Mouse (Mus musculus) gastrocnemius, postnatal 36 days (tissue): ENCODE measurements around the gene Btbd1. TPM values are rescaled to one million over a fixed set of nuclear protein-coding genes. Genes with fewer than 3 reads are reported as not detected.

Experiments
- DNase-seq, 2 experiments: peaks; one replicate each; pipeline ENCODE4 v3.0.0; 2022
- intact Hi-C: fragments of 180-260 bp; cut with DNase I; formaldehyde crosslinking; loops from one replicate; pipeline ENCODE4 v1.15.1; 2025
- total RNA-seq, 2 experiments: library from RNA; stranded (reverse); gene quantifications; 2 replicates each; pipeline ENCODE4 v1.2.3; 2021

Gene Btbd1
- total RNA-seq, 2 experiments from 2014 or later = 121 to 158 TPM

- DNase-seq = no peak
- intact Hi-C loops = loop anchor here (5.0 kb wide), 1 partner anchor 37 kb away; no protein-coding TSS in a partner anchor
Observed at GRCm38 (mm10) chr7:81825381-81825780, 3.9 kb downstream of the Btbd1 start.

- intact Hi-C loops = loop anchor here (5.0 kb wide), 1 partner anchor 37 kb away; no protein-coding TSS in a partner anchor
- no peak for DNase-seq
Observed at GRCm38 (mm10) chr7:81824906-81825305, 4.3 kb downstream of the Btbd1 start.

DNA sequence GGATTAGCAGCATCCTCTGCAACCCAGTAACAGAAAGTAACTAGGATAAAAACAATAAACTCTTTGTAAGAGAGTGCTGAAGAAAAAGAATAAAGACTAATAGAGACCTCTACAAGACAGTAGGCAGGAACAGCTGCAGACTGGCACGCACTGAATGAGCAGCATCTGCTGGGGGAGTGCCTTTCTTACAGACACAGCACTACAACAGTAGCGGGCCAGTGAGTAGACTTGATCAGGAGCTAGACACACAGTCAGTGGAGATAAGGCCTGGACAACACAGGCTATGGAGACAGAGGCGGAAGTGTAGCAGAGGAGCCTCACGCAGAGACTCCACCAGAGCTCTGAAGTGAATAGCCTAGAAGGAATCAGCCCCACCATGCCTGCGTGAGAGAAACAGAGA, 23.2 kb downstream of the Btbd1 start:
- no peak for DNase-seq
- intact Hi-C loops = no loop called here

DNA sequence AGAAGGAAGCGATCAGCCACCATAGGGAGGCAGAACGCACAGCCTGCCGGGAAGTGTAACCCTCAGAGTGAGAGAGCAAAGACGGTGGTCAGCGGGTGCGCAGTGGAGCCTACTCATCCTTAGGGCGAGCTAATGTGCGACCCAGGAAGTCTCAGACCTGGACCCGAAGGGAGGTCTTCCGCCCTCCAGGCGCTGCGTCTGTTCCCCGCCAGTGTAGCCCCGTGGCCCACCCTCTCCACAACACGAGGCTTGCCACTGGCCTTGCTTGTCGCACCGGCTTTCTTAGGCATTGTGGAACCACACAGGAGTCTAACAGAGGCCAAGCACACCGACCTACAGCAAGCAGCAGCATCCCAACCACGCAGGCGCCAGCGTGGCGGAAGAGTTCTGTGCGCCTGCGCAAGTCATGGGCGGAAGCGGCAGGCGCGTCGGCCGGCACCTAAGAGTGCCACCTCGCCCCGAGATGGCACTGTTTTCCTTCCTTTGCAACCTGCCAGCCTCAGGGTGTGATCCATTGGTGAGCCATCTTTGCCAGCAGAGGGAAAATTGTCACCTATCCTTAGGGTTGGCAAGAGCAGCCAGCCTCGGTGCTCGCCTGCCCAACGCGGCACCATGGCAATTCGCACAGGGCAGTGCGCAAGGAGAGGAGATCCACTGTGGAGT, 40.0 kb downstream of the Btbd1 start, which contains the start of gene 3110040N11Rik:
Gene 3110040N11Rik, minus strand, starts transcription at position 384 of the 663 bp plus-strand sequence.
- intact Hi-C loops = loop anchor here (1.0 to 10.0 kb wide), 4 partner anchors 78 to 476 kb away; no protein-coding TSS in a partner anchor
- DNase-seq = peak; percentile 69 to 72

DNA sequence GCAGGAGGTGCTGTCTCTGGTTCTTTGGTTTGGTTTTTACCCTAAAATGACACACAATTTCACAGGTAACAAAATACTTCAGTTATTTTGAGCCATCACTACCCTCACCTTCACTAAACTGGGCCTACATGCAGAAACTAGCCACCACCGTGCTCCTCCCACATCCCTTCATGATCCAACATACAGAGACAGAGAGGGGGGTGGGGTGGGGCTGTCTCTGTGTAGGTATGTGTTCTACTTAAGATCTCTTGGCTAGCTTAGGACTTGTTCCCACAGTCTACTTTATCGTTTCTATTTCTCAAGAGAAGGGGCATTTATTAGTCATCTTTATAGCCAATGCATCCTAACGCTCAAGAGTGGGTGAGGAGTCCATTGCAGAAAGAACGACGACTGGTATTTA, 40.7 kb downstream of the Btbd1 start:
- no peak for DNase-seq
- intact Hi-C loops = loop anchor here (5.0 to 10.0 kb wide), 3 partner anchors 79 to 476 kb away; no protein-coding TSS in a partner anchor

DNA sequence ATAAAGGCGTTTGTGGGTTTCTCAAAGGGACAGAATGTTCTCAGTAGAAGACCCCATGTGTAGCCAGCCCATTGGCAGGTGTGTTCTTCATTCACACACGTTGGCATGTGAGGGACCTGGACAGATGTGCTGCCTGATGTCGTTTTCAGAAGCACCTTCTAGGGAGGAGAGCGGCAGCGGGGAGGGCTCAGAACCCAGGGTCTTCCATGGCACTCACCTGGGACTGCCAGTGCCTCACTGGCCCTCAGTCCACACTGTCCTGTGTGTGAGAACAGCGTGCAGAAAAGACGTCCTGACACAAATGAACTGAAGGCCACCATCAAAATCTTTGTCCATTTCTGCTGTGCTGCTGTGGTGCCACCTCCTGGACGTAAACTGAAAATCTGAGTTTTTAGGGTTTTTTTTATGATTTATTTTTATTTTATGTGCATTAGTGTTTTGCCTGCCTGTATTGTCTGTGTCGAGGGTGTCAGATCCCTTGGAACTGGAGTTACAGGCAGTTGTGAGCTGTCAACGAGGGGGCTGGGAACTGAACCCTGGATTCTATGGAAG, 51.5 kb downstream of the Btbd1 start:
- no peak for DNase-seq
- intact Hi-C loops = no loop called here

DNA sequence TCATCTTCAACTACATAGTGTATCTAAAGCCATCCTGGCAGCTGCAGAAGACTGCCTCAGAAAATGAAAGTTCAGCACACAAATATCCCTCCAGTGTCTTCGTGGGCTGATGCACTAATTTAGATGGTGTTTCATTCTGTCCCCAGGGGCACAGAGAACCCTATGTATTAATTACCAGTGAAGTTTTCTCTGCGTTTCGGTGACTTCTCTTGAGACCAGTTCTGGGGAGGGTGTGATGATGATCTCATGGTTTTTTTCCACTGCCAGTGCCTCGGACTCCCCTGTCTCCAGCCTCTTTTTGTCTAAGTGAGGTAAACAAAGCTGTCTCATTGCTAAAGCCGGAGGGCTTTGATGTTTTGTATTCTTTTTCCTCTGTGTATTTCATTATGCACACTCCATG, 53.9 kb downstream of the Btbd1 start:
- no peak for DNase-seq
- intact Hi-C loops = no loop called here

DNA sequence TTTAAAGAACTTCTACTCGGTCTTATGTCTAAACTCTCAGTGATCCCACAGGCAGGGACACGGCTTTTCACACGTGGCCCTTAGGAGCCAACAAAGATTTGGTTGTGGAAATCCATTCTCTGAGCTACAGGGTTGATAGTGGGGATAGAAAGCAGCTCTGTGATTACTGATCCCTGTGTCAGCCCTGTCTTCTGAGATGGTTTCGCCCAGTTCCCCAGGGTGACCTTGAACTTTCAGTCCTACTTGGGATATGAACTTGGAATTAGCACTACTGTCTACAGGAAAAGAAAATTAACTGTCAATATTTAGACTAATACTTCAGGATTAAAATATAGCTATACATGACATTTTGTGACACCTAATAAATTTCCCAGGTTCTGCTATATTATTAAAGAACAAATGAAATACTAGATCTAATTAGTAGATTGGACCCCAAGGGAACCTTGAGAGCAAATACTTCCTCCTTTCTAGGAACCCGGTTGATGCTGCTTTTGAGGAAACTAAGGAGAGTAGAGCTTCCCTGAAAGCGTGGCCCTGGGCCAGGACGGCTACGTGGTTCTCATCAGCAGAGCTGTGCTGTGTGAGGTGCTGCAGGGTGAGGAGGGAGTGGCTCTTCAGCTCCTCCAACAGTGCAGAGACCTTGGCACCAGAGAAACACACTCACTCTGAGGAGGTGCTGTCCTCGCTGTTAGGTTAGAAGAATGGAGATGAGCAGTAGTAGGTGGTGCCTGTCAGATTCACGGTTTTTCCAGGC, 56.3 kb downstream of the Btbd1 start:
- intact Hi-C loops = no loop called here
- no peak for DNase-seq

DNA sequence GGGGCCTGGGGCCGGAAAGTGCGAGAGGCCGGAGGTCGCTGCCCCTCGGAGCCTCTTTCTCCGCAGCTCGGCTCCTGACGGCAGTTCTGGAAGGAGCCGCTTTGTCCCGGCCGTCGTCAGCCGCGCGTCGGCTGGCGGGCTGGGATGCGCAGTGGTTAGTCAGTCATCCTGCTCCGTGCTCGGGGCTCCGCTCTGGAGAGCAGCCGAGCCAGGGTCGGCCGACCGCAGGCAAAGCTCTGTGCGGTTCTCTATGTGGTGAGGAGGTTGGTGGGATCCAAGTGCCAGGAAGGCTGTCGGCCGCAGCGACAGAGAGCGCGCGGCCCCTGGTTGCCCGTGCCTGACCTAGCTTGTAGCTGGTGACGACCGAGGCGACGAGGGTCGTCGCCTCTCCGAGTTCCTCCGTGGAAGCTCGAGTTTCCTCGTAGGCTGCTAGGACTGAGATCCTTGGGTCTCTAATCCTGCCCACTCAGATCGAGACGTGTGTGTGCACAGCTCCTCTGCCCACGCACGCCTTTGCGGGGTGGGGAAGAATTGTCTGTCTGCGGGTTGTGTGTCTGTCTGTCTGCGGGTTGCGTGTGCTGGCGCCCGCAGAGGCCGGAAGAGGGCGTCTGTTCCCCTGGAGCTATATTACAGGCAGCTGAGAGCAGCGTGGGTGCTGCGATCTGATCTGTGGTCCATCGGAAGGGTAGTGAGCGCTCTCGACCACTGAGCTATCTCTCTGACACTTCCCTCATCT, 66.0 kb downstream of the Btbd1 start:
- peak in 1 of 2 experiments; percentile 7 for DNase-seq
- intact Hi-C loops = no loop called here

DNA sequence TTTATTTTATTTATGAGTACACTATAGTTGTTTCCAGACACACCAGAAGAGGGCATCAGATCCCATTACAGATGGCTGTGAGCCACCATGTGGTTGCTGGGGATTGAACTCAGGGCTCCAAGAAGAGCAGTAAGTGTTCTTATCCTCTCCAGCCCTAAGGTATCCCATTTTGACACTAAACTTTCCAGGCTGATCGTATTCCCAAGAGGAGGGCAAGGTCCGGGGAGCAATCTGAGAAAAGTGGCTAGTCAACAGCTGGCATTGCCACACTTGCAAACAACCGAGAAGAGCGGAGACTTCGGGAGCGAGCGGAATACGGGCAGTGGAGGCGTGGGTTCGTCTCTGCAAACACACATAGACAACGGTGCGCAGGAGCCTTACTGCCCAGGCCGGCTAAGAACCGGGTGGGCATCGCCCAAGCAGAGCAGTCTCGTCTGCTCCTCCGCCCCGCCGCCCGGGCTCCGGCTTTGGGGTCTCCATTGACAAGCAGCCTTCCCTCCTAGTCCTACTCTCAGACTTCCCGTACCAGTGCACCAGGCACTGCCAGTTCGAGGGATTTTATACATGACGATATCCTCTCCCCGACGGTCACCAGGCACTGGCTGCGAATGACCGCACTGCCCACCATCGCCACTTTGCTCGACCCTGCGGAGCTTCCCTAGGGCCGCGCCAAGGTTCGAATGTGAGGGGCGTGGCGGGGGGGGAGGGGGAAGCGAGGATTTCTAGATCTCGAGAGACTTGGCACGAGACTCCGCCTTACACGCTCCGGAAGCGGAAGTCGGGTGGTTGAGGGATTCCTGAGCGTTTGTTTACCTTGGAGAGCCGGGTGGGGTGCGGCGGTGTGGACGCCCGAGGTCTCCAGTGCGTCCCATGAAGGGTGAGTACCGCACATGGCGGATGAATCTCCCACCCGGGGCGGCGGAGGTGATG, 66.8 kb downstream of the Btbd1 start, which contains the start of gene Ramac:
Gene Ramac, plus strand, starts transcription at position 746 of the 930 bp plus-strand sequence.
- peak; percentile 73 to 78 for DNase-seq
- intact Hi-C loops = no loop called here

- no peak for DNase-seq
- intact Hi-C loops = loop anchor here (2.0 kb wide), 1 partner anchor 49 kb away; no protein-coding TSS in a partner anchor
Observed at GRCm38 (mm10) chr7:81747956-81748355, 81.3 kb downstream of the Btbd1 start.

DNA sequence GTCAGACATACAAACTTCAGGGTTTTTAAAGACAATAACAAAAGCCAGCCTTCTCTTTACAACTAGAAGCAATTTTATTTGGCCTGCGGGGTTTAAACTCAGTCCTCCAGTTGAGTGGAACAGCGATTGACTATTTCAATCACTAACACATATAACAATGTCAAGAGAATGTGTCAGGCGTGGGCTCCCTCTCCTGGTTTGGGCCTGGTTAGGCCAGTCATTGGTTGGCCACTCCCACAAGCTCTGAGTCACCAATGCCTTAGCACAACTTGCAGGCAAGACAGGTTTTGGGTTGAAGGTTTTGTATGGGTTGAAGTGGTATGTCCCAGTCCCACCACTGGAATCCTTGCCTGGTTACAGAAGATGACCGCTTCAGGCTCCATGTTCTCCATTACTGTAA, 85.1 kb downstream of the Btbd1 start:
- no peak for DNase-seq
- intact Hi-C loops = no loop called here

Other genes with a start within 250 kb of the Btbd1 start
- 10 to 100 TPM; 42.9 to 66.0 TPM for gene Homer2, start 121.9 kb downstream of the Btbd1 start, total RNA-seq
- 10 to 100 TPM; 17.7 to 23.7 TPM for gene Ramac, start 66.5 kb downstream of the Btbd1 start, total RNA-seq
- 10 to 100 TPM; 16.2 to 16.3 TPM for gene 3110040N11Rik, start 40.0 kb downstream of the Btbd1 start, total RNA-seq
- not detected for gene Gm10160, start 26.4 kb upstream of the Btbd1 start, total RNA-seq
- gene Tm6sf1, start 29.6 kb upstream of the Btbd1 start, total RNA-seq = 10 to 100 TPM; 10.8 to 13.5 TPM
- gene Hdgfl3, start 105.0 kb upstream of the Btbd1 start, total RNA-seq = 1 to 10 TPM; 1.8 to 2.2 TPM
- gene Bnc1, start 162.9 kb upstream of the Btbd1 start, total RNA-seq = not detected